Mouse (Mus musculus) adrenal gland, adult (tissue): ENCODE results near the gene Taldo1.

ENCODE experiments used
- DNase-seq, 2 experiments: peaks; one replicate each; pipeline ENCODE4 v3.0.0; 2022 to 2023; ENCODE audit warnings: low spot score in 1 of 2; ENCODE audit not compliant: inconsistent age in 2 of 2

Taldo1 gene

DNA sequence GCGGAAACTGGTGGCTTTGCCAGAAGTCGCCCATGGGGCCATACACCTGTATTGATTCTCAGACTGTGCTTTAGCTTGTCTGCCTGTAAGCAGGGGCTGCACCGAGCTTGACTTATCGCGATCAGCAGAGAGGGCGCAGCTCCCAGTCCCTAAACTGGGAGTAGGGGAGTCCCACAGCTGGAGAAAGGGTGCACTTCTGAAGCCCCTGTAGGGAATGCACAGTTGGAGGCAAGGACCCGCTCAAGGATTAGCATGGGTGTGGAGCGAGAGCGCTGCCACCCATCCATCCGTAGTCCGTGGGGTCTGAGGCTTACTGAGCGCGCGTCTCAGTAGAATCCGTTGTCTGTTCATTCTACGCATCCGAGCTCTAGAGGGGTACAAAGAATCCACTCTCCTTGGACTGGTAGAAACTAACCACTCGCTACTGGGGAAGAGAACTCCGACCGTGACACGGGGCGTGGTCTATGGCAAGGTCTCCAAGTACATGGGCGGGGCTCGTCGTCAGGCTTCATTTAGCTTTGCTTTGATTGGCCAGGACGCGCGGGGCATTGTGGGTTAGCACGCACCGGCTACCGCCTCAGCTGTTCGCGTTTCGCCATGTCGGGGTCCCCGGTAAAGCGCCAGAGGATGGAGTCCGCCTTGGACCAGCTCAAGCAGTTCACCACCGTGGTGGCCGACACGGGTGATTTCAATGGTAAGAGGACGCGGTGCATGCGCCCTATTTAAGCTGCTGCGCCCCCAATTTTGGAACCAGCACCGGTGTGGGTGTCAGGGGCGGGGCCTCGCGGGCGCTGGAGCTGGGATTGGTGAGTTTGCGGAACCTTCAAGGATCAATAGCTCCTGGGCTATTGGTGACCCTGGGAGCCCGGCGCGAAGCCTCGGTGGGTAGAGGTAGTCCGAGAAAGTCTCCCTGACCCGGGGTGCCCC is at the start of gene Taldo1:
Taldo1 (plus strand) TSS at position 575 of the 927 bp plus-strand sequence.
- DNase-seq: peak; percentile 97 to 99

DNA sequence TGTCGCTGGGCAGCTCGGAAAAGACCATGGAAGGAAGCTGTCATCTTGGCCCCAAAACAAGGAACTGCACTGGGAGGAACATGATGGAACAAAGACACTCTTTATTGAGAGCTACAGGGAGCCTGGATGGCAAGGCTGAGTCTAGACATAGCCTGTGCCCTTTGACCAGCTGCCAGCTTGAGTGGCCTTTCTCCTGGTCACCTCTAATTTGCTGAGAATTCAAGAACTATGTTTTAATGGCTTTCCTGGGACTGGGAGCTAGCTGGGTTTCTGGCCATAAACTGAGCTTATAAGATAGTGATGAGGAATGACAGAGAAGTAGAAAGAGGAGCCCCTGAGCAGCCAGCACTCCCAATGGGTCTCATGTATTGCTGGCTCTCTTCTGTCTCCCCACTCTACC is 48.8 kb upstream of the Taldo1 start:
- no peak for DNase-seq

DNA sequence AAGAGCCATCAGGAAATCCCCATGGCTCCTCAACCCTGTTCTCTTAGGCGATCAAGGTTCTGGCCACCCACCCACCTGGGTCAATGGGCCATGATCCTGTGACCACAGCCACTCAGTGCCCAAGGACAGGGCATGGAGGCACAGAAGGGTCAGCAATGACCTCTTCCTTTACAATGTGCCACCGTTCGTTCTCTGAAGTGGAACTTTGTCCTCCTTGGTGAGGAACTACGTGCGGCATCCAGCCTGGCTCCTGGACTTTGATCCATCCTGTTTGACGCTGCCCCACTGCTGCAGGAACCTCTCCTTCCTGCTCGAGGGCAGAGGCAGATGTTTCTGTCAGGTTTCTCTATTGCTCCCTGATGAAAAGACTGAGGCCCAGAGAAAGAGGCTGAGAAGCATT is 48.3 kb upstream of the Taldo1 start:
- no peak for DNase-seq

DNA sequence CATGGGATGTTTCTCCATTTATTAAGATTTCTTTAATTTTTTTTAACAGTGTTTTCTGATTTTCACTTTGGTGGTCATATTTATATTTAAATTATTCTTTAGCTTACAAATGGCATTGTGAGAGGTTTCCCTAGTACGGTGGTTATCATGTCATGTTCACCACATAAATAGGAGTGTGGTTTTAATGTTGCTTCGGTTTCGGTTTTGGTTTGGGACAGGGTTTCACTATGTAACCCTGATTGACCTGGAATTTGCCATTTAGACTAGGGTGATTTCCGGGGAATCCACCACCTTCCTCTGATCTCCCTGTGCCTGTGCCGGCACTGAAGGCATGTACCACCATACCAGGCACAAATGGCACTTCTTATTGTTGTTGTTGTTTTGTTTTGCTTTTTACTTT is 47.2 kb upstream of the Taldo1 start:
- DNase-seq: no peak

DNA sequence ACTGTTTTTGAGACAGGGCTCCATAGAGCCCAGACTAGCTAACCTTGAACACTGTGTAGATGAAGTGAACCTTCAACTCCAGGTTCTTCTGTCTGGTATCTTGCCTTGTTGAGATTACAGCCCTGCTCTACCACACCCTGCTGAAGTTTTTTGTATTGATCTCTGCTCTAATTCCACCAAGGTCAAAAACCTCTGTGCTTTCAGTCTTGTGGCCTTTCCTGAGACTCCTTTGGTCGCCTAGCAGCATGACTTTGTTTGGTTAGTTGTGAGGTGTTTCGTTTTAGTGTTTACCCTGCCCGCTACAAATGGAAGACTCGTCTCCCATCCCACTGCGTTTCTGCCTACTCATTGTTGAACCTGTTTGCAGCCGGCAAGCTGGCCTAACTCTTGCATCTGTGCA is 40.9 kb upstream of the Taldo1 start:
- DNase-seq: no peak

DNA sequence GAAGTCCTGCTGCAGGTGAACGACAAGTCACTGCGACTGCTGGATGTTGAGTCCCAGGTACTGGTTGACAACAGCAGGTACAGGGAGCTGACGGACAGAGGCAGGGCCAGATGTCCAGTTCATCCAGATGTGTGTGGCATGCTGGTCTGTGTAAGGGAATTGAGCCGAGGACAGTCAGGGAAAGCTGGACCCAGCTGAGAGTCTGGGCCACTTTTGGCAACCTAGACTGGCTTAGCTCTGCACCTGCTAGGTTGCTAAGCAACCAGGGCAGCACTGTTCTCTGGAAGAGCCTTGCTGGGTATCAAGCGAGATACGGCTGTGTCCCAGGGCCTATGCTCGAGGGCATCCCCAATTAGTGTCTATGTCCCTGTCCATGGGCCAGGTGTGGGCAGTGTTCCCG is 36.9 kb upstream of the Taldo1 start:
- no peak for DNase-seq

DNA sequence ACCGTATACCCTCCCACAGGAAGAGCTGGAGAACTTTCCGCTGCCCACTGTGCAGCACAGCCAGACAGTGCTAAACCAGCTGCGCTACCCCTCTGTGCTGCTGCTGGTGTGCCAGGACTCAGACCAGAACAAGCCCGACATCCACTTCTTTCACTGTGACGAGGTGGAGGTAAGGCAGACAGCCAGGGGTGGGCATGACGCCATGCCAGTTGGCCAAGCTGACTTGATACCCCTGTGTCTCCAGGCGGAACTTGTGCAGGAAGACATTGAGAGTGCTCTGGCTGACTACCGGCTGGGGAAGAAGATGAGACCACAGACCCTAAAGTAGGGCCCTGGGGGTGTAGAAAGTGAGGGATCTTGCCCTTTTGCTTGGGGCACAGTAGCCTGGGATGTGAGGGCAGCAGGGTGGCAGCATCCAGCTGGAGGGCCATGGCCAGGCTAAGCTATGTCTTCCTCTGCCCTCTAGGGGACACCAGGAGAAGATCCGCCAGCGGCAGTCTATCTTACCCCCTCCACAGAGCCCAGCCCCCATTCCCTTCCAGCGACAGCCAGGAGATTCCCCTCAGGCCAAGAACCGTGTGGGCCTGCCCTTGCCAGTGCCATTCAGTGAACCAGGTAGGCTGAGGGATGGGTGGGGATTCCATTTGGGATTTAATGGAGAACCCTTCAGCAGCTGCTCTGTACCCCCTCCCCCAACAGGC is 36.2 kb upstream of the Taldo1 start:
- DNase-seq: peak in 1 of 2 experiments; percentile 59

DNA sequence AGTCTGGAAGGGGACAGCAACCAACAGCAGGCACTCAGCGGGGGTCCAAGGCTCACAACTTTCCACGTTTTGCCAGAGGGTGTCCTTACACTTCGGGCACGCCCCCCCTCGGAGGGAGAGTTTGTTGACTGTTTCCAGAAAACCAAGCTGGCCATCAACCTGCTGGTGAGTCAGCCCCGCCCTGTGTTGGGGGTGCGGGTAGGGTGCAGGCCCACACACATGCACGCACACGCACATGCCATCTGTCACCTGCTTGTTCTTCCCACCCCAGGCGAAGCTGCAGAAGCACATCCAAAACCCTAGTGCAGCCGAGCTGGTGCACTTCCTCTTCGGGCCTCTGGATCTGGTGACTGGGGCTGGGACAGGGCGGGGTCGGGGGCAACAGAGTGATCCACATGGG is 35.0 kb upstream of the Taldo1 start:
- no peak for DNase-seq

DNA sequence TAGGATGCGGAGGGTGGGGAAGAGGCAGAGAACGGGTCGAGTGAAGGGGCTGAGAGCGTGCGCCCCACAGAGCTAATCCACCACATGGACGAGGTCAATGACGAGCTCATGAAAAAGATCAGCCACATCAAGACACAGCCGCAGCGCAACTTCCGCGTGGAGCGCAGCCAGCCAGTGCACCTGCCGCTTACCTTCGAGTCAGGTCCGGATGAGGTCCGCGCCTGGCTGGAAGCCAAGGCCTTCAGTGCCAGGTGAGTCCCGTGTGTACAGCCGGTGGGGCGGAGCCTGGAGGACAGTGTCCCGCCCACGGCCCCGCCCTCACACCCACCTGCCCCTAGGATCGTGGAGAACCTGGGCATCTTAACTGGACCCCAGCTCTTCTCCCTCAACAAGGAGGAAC is 30.5 kb upstream of the Taldo1 start:
- no peak for DNase-seq

DNA sequence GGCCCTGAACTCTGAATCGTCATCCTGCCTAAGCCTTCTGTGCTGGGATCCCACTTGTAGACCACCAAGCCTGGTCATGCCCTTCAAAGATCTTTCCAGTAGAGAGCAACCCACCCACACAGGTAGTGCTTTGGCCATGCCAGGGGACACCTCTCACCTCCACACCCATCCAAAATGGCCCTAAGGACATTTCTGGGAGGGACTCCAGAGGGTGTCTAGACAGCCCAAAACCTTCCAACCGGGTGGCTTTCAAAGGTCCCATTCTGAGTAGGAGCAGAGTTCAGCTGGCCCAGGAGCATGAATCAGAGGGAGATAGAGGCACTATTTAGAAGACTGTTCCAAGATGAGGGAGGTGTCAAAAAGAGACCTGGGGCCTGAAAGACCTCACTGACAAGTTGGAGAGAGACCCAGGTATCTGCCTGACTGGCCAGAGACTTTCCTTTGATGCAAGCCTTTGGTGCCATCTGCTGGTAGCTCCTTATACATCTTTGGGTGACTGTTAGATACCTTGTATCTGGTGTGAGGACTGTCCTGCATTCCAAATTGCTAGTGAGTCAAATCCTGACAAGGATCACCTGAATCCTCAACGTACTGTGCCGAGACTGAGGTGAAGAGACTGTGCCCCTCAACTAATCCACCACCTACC is 28.8 kb upstream of the Taldo1 start:
- DNase-seq: peak; percentile 74 to 93

DNA sequence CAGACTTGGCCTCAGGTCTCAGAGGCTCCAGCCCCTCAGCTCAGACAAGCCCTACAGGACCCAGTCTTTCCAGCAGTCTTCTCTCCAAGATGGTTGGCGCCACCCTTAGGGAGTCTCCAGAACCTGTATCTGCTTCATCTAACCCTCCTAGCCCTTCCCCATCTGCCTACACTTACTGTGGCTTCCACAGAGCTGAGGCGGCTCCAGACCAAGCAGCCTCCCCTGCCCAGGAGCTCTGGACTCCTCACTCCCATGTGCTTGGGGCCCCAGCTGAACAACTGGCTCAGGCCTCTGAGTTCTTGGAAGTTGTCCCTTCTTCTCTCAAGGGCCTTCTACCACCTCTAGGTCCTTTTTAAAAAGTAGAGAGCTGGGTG is 28.3 kb upstream of the Taldo1 start:
- DNase-seq: no peak

DNA sequence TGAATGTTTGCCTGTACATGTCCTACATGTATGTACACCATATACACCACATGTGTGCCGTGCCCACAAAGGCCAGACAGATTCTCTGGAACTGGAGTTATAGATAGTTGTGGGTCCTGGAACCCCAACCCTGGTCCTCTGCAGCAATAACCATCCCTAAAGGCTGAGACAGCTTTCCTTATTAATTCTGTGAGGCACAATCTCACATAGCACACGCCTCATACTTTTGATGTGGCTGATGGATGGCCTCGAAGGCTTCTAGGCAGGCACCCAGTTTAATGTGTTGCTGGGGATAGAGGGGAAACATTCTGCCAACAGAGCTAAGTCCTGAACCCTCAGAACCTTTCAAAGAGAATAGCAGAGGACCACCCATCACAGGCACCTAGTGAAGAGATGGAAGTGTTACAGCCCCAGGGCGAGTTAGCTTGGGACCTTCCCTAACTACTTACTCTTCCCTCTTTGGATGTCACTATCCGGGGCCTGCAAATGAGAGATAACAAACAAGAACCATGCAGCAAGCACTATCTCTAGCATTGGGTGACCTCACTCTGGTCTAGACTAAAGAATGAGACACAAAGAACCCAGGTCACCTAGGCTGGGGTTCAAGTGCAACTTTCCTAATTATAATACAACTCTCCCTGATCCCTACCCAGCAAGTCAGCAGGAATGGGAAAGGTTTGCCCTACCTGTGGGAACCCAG is 27.5 kb upstream of the Taldo1 start:
- DNase-seq: no peak

DNA sequence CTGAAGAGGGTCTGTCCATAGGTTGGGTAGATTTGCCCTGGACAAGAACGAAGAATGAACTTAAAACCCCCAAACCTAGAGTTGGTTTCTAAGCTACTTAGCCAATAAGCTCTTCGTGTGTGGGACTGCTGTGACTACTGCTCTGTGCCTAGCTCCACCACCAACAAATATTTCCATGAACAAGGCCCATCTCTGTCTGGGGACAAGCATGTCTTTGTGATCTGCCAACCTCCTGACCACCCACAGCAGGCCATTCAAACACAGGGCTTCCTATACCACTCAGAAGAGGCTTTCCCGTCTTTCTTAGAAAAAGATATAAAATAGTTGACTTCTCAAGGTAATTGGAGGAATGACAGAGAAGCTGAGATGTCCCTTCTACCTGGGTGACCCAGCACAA is 27.0 kb upstream of the Taldo1 start:
- no peak for DNase-seq

DNA sequence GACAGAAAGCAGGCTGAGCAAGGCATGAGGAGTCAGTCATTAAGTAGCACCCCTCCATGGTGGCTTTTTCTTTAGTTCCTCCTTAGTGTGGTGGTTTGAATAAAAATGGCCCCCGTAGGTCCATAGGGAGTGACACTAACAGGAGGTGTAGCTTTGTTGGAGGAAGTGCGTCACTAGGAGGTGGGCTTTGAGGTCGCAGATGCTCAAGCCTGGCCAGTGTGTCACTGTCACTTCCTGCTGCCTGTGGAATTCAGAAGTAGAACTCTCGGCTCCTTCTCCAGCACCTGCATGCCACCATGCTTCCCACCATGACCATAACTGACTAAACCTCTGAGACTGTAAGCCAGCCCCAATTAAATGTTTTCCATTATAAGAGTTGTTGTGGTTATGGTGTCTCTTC is 24.6 kb upstream of the Taldo1 start:
- DNase-seq: no peak

DNA sequence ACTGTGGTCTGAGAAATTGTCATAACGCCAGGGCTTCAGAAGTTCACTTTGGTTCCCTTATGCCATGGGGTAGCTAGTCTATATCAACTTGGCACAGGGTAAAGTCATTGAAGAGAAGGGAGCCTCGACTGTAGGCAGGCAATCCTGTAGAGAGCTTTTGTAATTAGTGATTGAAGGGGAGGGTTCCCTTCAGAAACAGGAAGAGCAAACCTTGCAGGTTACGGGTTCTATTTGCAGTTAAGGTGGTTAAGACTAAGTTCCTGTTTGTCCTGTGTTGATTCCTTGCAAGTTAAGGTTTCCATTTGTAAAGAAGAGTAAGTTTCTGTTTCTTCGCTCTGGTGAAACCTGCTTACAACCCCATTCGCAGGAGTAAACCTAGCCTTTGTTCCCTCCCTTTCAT is 22.1 kb upstream of the Taldo1 start:
- DNase-seq: no peak

DNA sequence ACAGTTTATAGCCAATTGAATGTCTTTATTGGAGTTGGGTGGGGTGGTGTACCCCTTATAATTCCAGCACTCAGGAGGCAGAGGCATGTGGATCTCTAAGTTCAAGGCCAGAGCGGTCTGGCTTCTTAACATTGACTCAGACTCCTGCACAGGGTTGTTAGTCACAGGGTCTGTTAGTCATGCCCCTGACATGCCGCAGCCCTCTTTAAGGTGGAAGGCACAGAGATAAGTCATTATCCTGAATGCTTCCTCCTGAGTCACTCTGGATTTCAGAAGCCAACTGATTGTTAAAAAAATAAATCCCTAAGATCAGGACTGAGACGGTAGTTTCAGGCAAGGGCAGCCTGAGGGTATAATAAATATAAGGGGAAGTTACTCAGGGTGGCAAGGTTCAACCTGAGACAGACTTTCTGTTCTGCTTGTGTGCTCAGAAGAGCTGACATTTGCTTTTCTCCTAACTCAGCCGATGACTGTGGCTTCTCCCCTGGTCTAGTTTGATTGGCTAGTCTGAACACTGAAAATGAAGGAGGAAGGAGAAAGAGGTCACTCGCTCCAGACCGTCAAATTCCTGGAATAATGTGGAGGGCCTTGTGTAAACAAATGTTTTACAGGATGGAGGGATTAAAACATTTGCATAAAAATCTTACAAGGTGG is 19.9 kb upstream of the Taldo1 start:
- peak; percentile 80 to 86 for DNase-seq

DNA sequence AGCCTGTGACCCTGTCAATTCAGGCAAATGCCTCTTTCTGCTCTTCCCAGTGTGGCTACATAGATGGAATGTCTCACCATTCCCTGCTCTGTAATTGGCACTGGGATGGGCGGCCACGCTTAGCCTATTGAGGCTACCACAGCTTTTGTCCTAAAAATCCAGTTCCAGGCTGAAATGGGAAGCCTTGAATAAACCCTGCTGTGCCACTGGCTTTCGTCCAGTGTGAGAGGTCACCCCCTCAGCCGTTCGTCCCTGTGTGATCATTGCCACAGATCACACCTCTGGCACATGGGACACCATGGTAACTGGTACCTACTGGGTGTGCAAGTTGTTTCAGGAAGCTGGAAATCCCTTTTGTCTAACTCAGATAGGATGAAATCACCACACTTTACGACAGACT is 18.4 kb upstream of the Taldo1 start:
- DNase-seq: peak in 1 of 2 experiments; percentile 70

DNA sequence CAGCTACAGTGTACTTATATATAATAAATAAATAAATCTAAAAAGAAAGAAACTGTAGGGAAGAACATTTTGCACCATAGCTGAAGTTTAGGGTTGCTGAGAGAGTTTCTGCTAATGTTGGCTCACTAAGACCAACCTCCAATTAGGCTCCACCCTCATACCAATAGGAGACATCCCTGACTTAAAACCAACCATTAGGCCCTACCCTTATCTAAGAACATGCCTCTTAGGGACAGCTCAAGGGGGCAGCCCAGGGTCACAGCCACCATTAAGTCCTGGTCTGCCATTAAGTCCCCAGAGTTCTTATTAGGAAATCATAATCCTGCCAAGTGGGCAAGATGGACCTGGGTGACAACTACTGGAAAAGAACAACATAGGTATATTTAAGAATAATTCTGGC is 17.6 kb upstream of the Taldo1 start:
- no peak for DNase-seq

DNA sequence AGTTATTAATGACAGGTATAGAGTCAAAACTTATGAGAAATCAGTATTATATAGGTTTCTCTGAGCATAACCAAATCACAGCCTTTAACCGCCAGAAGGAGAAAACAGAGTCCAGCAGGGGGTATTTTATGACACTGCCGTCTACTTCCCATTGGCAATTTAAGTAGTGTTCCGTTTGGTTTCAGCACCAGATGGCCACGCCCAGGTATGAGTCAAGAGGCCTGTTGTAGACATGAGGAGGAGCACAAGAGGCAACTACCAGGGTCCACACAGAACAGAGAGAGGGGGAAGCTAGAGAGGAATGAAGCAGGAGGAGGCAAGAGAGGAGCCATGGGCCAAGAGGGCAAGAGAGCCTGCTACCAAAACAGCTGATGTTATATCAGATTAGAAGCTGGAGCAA is 12.4 kb upstream of the Taldo1 start:
- peak in 1 of 2 experiments; percentile 40 for DNase-seq

DNA sequence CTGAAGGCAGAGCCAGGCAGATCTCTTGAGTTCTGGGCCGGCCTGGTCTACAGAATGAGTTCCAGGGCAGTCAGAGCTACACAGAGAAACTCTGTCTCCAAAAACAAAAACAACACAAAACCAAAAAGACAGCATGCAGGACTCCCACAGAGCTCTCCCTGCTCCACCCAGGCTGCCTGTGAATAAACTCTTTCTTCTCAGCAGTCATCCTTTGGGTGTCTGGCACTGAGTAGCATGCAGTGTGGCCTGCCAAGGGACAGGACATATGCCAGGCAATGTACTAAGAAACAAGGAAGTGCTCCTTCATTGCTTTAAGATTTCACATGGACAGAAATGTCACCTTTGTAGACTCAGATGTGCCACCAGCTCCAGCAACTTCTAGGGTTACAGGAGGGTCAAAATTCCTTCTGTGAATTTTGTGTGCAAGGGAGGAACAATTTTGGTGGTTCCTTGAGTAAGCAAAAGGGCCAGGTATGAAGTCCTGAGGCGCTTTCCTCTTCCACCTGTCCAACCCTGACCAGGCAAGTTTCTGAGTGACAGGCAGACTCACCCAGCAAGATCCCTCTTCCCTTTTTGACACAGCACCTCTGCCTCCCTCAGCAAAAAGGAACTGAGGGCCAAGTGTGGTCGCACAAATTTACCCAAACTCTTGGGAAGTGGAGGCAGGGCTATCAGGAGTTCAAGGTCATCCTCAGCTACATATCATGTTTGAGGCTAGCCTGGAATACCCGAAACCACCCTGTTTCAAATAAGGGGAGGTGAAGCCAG is 10.7 kb upstream of the Taldo1 start:
- DNase-seq: peak in 1 of 2 experiments; percentile 51
